Mouse (Mus musculus) cortical plate, adult 2 months (tissue): ENCODE data around the gene Plscr1. TPM values are rescaled to one million over a fixed set of nuclear protein-coding genes. Genes with fewer than 3 reads are reported as not detected.

Source experiments
- H3K27ac ChIP-seq: fragments of 200-500 bp; 2 replicates; pipeline ENCODE4 v1.5.1; 2012; ENCODE audit warnings: low read length, control low read depth, inconsistent platforms; ENCODE audit not compliant: insufficient read depth
- H3K4me1 ChIP-seq: fragments of 200-500 bp; 2 replicates; pipeline ENCODE4 v1.6.1; 2011; ENCODE audit warnings: low read length; ENCODE audit not compliant: control insufficient read depth, insufficient read depth
- H3K4me3 ChIP-seq: fragments of 200-500 bp; 2 replicates; pipeline ENCODE4 v1.5.1; 2011; ENCODE audit warnings: mild to moderate bottlenecking, low read length, control low read depth; ENCODE audit not compliant: insufficient read depth
- CTCF ChIP-seq: fragments of 200-500 bp; IDR thresholded peaks from 2 replicates; pipeline ENCODE4 v1.5.1; 2011; ENCODE audit warnings: mild to moderate bottlenecking, control low read depth, low read length; ENCODE audit not compliant: insufficient read depth; ENCODE audit errors: extremely low read depth
- POLR2A ChIP-seq: fragments of 200-500 bp; IDR thresholded peaks from 2 replicates; pipeline ENCODE4 v1.6.1; 2011; ENCODE audit warnings: mild to moderate bottlenecking, low read length, control low read depth; ENCODE audit not compliant: insufficient read depth; ENCODE audit errors: extremely low read depth
- polyA plus RNA-seq: library from polyadenylated mRNA; depleted of rRNA; stranded (reverse); fragments of >200 nt; gene quantifications from 2 replicates; pipeline ENCODE4 v1.2.3, GENCODE M21; 2012; rRNA removed

The Plscr1 gene
- 2.4 and 2.6 TPM in 2 replicates for polyA plus RNA-seq

GRCm38 (mm10) chr9:92249447-92249852, at the start of gene Plscr1:
Gene Plscr1 (plus strand): TSS chr9:92249750.
- peak within 1 kb of the TSS; percentile 6; the same call in 1 of the 2 replicates for H3K27ac ChIP-seq
- no peak for TF ChIP-seq POLR2A
- no peak for TF ChIP-seq CTCF
- no peaks in the 10 kb centered on the region for H3K4me1 ChIP-seq
- peak within 1 kb of the TSS; percentile 56 for H3K4me3 ChIP-seq

DNA sequence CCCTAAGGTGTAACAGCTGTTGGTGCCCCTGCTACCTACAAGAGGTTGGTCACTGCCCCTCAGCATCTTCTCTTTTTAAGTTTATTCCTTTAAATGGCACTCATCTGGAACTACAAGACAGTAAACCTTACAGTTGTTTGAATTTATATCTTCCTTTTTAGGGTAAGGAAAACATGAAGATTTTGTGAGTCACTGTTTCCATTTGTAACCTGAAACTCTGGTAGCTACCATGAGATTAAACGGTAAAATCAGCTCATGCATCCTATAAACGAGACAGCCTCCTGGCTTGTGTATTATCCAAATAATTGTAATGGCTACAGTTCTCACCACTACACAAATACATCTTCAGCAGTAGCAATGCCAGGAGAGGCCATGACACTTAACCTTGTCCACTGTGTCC, 45.2 kb upstream of the Plscr1 start:
- no peaks in the 10 kb centered on the region for H3K4me1 ChIP-seq
- H3K27ac ChIP-seq = no peak overlapping the region
- no peak overlapping the region for H3K4me3 ChIP-seq
- TF ChIP-seq CTCF = no peak
- no peak for TF ChIP-seq POLR2A

- H3K4me3 ChIP-seq = no peak overlapping the region
- TF ChIP-seq CTCF = no peak; the same call in 1 of the 2 replicates
- TF ChIP-seq POLR2A = no peak
- H3K4me1 ChIP-seq = no peaks in the 10 kb centered on the region
- no peak overlapping the region for H3K27ac ChIP-seq
Observed at GRCm38 (mm10) chr9:92207307-92207706, 42.2 kb upstream of the Plscr1 start.

- no peak overlapping the region for H3K4me3 ChIP-seq
- no peaks in the 10 kb centered on the region for H3K4me1 ChIP-seq
- no peak overlapping the region for H3K27ac ChIP-seq
- TF ChIP-seq CTCF = no peak
- TF ChIP-seq POLR2A = no peak
Observed at GRCm38 (mm10) chr9:92207757-92208156, 41.8 kb upstream of the Plscr1 start.

DNA sequence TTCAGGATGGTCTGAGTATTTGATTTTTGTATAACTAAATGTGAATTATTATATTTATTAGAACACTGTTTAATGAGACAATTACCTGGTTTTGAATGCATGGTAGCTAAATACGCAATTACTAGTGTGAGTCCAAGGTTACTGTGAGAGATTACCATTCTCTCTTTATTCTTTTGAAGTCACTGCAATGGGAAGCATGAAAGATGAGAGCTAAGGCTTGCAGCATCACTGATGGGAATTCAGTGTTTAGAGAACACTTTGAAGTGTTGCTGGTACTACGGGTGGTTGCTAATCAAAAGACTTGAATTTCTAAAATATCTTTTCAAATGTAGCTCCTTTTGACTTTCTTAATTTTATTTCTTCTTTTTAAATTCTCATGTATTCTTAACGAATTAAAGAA, 39.7 kb upstream of the Plscr1 start:
- no peak for TF ChIP-seq CTCF
- no peak for TF ChIP-seq POLR2A
- Histone ChIP-seq H3K4me1 (no peaks in the 10 kb centered on the region), H3K4me3 (no peak overlapping the region), H3K27ac (no peak overlapping the region)

- H3K4me1 ChIP-seq = no peaks in the 10 kb centered on the region
- no peak overlapping the region for H3K4me3 ChIP-seq
- H3K27ac ChIP-seq = 0 out of 2 replicates have a peak overlapping the region, but pooled peaks have one; percentile 46
- no peak for TF ChIP-seq POLR2A
- no peak for TF ChIP-seq CTCF
Observed at GRCm38 (mm10) chr9:92210386-92210967, 39.1 kb upstream of the Plscr1 start.

GRCm38 (mm10) chr9:92211048-92211447, 38.5 kb upstream of the Plscr1 start:
- H3K4me3 ChIP-seq = no peak overlapping the region
- H3K4me1 ChIP-seq = no peaks in the 10 kb centered on the region
- no peak overlapping the region for H3K27ac ChIP-seq
- no peak for TF ChIP-seq POLR2A
- TF ChIP-seq CTCF = no peak

DNA sequence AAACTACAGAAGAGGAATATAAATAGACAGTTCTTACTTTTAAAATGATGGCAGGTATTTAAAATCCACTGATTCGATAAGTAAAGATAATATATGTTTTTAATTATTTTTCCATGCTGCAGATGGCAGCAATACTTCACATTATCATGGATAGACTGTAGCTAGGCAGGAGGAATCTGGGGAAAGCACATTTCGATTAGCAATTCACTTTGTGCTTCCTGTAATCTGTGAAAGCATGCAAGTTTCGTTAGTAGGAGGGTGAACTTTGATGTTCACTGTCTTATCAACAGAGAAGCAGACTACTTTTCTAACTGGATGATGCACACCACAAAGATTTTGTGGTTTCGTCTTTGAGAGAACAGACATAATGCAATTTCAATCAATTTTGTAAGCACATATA, 32.1 kb upstream of the Plscr1 start:
- Histone ChIP-seq H3K27ac (no peak overlapping the region), H3K4me1 (no peaks in the 10 kb centered on the region), H3K4me3 (no peak overlapping the region)
- no peak for TF ChIP-seq POLR2A
- no peak for TF ChIP-seq CTCF

GRCm38 (mm10) chr9:92217896-92218295, 31.7 kb upstream of the Plscr1 start:
- Histone ChIP-seq H3K4me1 (no peaks in the 10 kb centered on the region), H3K27ac (no peak overlapping the region)

DNA sequence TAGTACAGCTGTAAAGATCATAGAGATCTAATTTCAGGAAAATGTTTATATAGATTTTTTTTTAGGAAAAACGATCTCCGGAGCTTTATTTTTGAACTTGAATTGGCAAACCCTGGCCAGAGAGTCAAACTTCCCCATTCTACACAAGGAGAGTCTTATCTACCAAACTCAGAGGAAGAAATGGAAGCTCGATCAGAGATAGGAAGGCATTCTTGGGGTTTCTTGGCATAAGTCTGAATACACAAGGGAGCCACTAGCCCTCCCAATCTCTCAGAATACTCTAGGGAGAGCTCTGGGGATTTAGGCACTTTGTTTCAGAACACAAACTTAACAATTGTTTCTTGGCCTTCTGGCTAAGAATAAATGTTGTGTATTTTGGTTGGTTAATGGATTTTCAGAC, 29.4 kb upstream of the Plscr1 start:
- Histone ChIP-seq H3K4me3 (no peak overlapping the region), H3K27ac (no peak overlapping the region), H3K4me1 (no peaks in the 10 kb centered on the region)
- no peak for TF ChIP-seq POLR2A
- no peak for TF ChIP-seq CTCF

More at GRCm38 (mm10) chr9:92217896-92218295, 31.7 kb upstream of the Plscr1 start:
- no peak overlapping the region for H3K4me3 ChIP-seq
- TF ChIP-seq POLR2A (no peak), CTCF (no peak)

- TF ChIP-seq CTCF = no peak
- no peaks in the 10 kb centered on the region for H3K4me1 ChIP-seq
- H3K4me3 ChIP-seq = no peak overlapping the region
- no peak overlapping the region for H3K27ac ChIP-seq
Observed at GRCm38 (mm10) chr9:92221480-92221879, 28.1 kb upstream of the Plscr1 start.

DNA sequence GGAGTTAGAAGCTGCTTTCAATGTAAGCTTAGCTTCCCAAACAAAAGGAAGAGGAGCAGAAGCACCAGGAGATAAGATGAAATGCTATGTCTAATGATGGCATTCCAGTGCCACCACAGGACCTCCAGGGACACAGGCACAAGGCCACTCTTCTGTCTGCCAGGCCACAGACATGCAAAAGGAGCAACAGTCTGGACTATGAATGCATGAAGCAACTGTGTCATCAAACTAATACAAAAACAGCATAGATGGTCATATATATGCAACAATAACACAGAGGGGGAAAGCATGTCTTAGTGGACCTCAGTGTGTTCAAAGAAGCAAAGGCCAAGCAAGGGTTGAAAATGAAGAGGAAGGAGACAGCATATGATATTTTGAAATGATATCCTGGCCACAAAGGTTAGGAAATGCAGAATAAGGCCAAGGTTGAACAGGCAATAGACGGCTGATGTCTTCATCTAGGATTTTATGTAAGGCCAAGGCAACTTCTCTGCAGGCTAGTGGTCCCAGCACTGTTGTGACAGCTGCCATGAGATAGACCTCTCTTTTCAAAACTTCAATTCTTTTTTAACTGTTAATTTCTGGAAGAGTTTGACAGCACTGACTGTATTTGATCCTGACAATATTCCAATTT, 24.8 kb upstream of the Plscr1 start:
- TF ChIP-seq CTCF = no peak
- TF ChIP-seq POLR2A = no peak
- no peaks in the 10 kb centered on the region for H3K4me1 ChIP-seq
- H3K4me3 ChIP-seq = no peak overlapping the region
- no peak overlapping the region for H3K27ac ChIP-seq
